ENCODE assay signal across 7 mouse cellular contexts in the genomic region with DNA sequence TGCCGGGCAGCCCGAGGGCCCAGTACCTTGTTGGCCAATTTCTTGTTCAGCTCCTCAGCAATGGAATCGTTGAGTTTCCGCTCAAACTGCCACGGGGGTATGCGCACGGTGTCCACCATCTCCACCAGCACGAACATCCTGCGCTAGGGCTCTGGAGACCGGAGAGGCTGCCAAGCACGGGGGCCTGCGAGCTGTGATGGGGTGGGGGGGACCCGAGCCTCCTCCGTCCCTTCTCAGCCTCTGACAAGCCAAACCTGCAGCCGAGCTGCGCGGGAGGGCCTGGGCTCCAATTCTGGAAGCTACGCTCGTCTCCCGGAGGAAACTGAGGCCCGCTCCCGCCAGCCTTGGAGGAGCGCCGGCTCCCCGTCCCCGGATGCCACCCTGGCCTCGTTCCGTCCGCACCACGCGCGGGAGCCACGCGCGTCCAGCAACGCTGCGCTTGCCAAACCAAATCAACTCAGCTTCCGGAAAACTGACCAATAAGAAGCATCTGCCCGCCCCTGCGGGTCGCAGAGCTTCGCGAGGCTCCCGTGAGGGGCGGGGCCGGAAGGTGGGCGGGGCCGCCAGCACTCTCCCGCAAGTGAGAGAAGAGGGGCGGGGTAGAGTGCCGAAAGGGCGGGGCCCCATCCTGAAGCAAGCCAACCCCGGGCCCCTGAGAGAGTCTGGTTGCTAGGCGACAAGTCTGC. TPM values are rescaled to one million over a fixed set of nuclear protein-coding genes. Genes with fewer than 3 reads are reported as not detected.
DNase-seq lines count a peak whose midpoint lies in the region; ATAC-seq lines count a peak whose summit lies in the region.

A gene (minus strand): TSS at position 481 of the 686 bp plus-strand sequence.

- H3K9ac ChIP-seq in embryonic facial prominence, embryonic 12.5 days: peak within 1 kb of the TSS; percentile 84
- peak within 1 kb of the TSS; percentile 38 for H3K9ac ChIP-seq in limb, embryonic 11.5 days (ENCODE audit: low read length)
- H3K9ac ChIP-seq in midbrain, embryonic 14.5 days (replicated peaks; ENCODE audit: low read length): peak within 1 kb of the TSS; percentile 59

- no peaks in the 10 kb centered on the region for H3K36me3 ChIP-seq in embryonic facial prominence, embryonic 12.5 days
- H3K36me3 ChIP-seq in limb, embryonic 11.5 days (ENCODE audit: control insufficient read depth, insufficient read depth, low read length): peaks cover 3% of the 10 kb centered on the region; the same call in 1 of the 2 replicates
- no peaks in the 10 kb centered on the region for H3K36me3 ChIP-seq in midbrain, embryonic 14.5 days (ENCODE audit: control insufficient read depth, insufficient read depth, low read length)

- peak; percentile 96 for DNase-seq in adrenal gland, postnatal 25 days
- peak; percentile 100 for DNase-seq in heart, adult 11 months
- peak; percentile 93 for DNase-seq in kidney, adult 18-20 months
- DNase-seq in limb, embryonic 11.5 days (ENCODE audit: low spot score): peak; percentile 97
- DNase-seq in midbrain, embryonic 14.5 days: peak; percentile 99
- peak; percentile 93 to 94 for DNase-seq in spleen, adult 18-20 months

- peak within 1 kb of the TSS; percentile 47; the same call in 1 of the 2 replicates for H3K27ac ChIP-seq in embryonic facial prominence, embryonic 12.5 days
- H3K27ac ChIP-seq in limb, embryonic 11.5 days (replicated peaks; ENCODE audit: low read depth, low read length): no peak within 1 kb of the TSS
- peak within 1 kb of the TSS; percentile 73 for H3K27ac ChIP-seq in midbrain, embryonic 14.5 days (replicated peaks; ENCODE audit: low read depth, low read length)

- peaks cover 14% of the 10 kb centered on the region for H3K4me1 ChIP-seq in embryonic facial prominence, embryonic 12.5 days
- peaks cover 4% of the 10 kb centered on the region; the same call in 1 of the 2 replicates for H3K4me1 ChIP-seq in limb, embryonic 11.5 days (ENCODE audit: control insufficient read depth, insufficient read depth, low read length)
- H3K4me1 ChIP-seq in midbrain, embryonic 14.5 days (ENCODE audit: control insufficient read depth, insufficient read depth, low read length): peaks cover 10% of the 10 kb centered on the region

- peak within 1 kb of the TSS; percentile 80 for H3K4me3 ChIP-seq in embryonic facial prominence, embryonic 12.5 days
- peak within 1 kb of the TSS; percentile 52 for H3K4me3 ChIP-seq in limb, embryonic 11.5 days (ENCODE audit: low read depth, low read length)
- H3K4me3 ChIP-seq in midbrain, embryonic 14.5 days (replicated peaks; ENCODE audit: low read depth, low read length): peak within 1 kb of the TSS; percentile 74

- no peaks in the 10 kb centered on the region for H3K27me3 ChIP-seq in embryonic facial prominence, embryonic 12.5 days
- no peaks in the 10 kb centered on the region for H3K27me3 ChIP-seq in limb, embryonic 11.5 days (ENCODE audit: control insufficient read depth, insufficient read depth, low read length)
- no peaks in the 10 kb centered on the region for H3K27me3 ChIP-seq in midbrain, embryonic 14.5 days (ENCODE audit: control insufficient read depth, insufficient read depth, low read length)

- H3K4me2 ChIP-seq in embryonic facial prominence, embryonic 12.5 days (replicated peaks): peak within 1 kb of the TSS; percentile 95
- peak within 1 kb of the TSS; percentile 88 for H3K4me2 ChIP-seq in limb, embryonic 11.5 days (ENCODE audit: low read depth, severe bottlenecking)
- H3K4me2 ChIP-seq in midbrain, embryonic 14.5 days (ENCODE audit: low read length): peak within 1 kb of the TSS; percentile 95

- WGBS in embryonic facial prominence, embryonic 12.5 days: under 1% methylated on average over 54 of the region's 54 CpGs
- WGBS in limb, embryonic 11.5 days: under 1% methylated on average over 54 of the region's 54 CpGs
- under 1% methylated on average over 54 of the region's 54 CpGs for WGBS in midbrain, embryonic 14.5 days

- ATAC-seq in embryonic facial prominence, embryonic 12.5 days (ENCODE audit: insufficient number of reproducible peaks, insufficient read depth, low FRiP score, low TSS enrichment): peak; percentile 88
- ATAC-seq in limb, embryonic 11.5 days (ENCODE audit: insufficient number of reproducible peaks, low FRiP score, low TSS enrichment, low read depth): peak; percentile 94
- peak; percentile 96 for ATAC-seq in midbrain, embryonic 14.5 days (ENCODE audit: low FRiP score, low TSS enrichment)

- H3K9me3 ChIP-seq in embryonic facial prominence, embryonic 12.5 days: no peaks in the 10 kb centered on the region
- no peaks in the 10 kb centered on the region for H3K9me3 ChIP-seq in limb, embryonic 11.5 days (ENCODE audit: control insufficient read depth, low read length)
- no peaks in the 10 kb centered on the region for H3K9me3 ChIP-seq in midbrain, embryonic 14.5 days (ENCODE audit: control insufficient read depth, low read length)

RNA-seq across cellular contexts. Expression of the gene that starts here (rescaled TPM):
- 21.4 and 28.9 TPM in 2 replicates for total RNA-seq in adrenal gland, postnatal 25 days (2021)
- 59.3 and 61.3 TPM in 2 replicates for polyA plus RNA-seq in embryonic facial prominence, embryonic 12.5 days (2016; fragmentation: Nextera tagmentation; extraction: Ambion mirVana)
- 68.2 and 71.3 TPM in 2 replicates for polyA plus RNA-seq in limb, embryonic 11.5 days (2014; fragmentation: Nextera tagmentation; extraction: Ambion mirVana)
- 67.7 and 74.2 TPM in 2 replicates for polyA plus RNA-seq in midbrain, embryonic 14.5 days (2014; fragmentation: Nextera tagmentation; extraction: Ambion mirVana)
